In the genomic region with DNA sequence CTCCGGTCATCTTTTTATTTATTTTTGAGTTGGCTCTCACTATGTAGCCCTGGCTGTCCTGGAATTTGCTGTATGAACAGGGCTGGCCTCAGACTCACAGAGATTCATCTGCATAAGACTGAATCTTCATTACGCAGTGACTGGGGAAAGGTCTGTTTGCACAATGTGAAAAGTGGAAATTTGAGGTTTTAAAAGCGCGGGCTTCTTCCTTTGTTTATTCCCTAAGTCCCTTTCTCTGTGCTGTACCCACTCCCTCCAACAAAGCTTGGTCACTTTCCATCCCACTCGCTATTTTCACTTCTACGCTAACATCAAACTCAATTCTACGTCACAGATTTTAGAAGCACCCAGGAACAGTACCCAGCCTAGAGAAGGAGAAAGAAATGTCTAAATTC, we compare ENCODE assay signal across 8 mouse cellular contexts. TPM values are rescaled to one million over a fixed set of nuclear protein-coding genes. Genes with fewer than 3 reads are reported as not detected.
DNase-seq lines count a peak whose midpoint lies in the region; ATAC-seq lines count a peak whose summit lies in the region.

No protein-coding gene starts in this region.

- H3K9me3 ChIP-seq in kidney, embryonic 14.5 days (ENCODE audit: control insufficient read depth, low read length) = peaks cover 3% of the 10 kb centered on the region
- peaks cover 21% of the 10 kb centered on the region for H3K9me3 ChIP-seq in embryonic facial prominence, embryonic 10.5 days
- H3K9me3 ChIP-seq in hindbrain, embryonic 15.5 days = no peaks in the 10 kb centered on the region
- peaks cover 3% of the 10 kb centered on the region; the same call in 1 of the 2 replicates for H3K9me3 ChIP-seq in midbrain, embryonic 14.5 days (ENCODE audit: control insufficient read depth, low read length)

- H3K4me3 ChIP-seq in kidney, embryonic 14.5 days (ENCODE audit: low read length) = peak overlapping the region; percentile 38
- peak overlapping the region; percentile 63 for H3K4me3 ChIP-seq in embryonic facial prominence, embryonic 10.5 days
- peak overlapping the region; percentile 52 for H3K4me3 ChIP-seq in hindbrain, embryonic 15.5 days
- H3K4me3 ChIP-seq in midbrain, embryonic 14.5 days (replicated peaks; ENCODE audit: low read depth, low read length) = peak overlapping the region; percentile 50

- WGBS in kidney, embryonic 14.5 days = 43% methylated on average over 7 of the region's 7 CpGs
- WGBS in embryonic facial prominence, embryonic 10.5 days = 67% methylated on average over 7 of the region's 7 CpGs
- WGBS in hindbrain, embryonic 15.5 days = 43% methylated on average over 7 of the region's 7 CpGs
- 62% methylated on average over 7 of the region's 7 CpGs for WGBS in midbrain, embryonic 14.5 days

- peak overlapping the region; percentile 62 for H3K4me2 ChIP-seq in kidney, embryonic 14.5 days (replicated peaks; ENCODE audit: low read depth, low read length)
- peak overlapping the region; percentile 91 for H3K4me2 ChIP-seq in hindbrain, embryonic 15.5 days
- peak overlapping the region; percentile 81 for H3K4me2 ChIP-seq in midbrain, embryonic 14.5 days (ENCODE audit: low read length)

- H3K27me3 ChIP-seq in kidney, embryonic 14.5 days (ENCODE audit: control insufficient read depth, insufficient read depth, low read length) = no peaks in the 10 kb centered on the region
- no peaks in the 10 kb centered on the region for H3K27me3 ChIP-seq in embryonic facial prominence, embryonic 10.5 days (replicated peaks; ENCODE audit: low read depth, poor library complexity, severe bottlenecking)
- H3K27me3 ChIP-seq in hindbrain, embryonic 15.5 days = no peaks in the 10 kb centered on the region
- H3K27me3 ChIP-seq in midbrain, embryonic 14.5 days (ENCODE audit: control insufficient read depth, insufficient read depth, low read length) = no peaks in the 10 kb centered on the region

- H3K27ac ChIP-seq in kidney, embryonic 14.5 days (ENCODE audit: low read depth, low read length) = peak overlapping the region; percentile 83
- H3K27ac ChIP-seq in embryonic facial prominence, embryonic 10.5 days (replicated peaks) = peak overlapping the region; percentile 95
- H3K27ac ChIP-seq in hindbrain, embryonic 15.5 days (replicated peaks) = peak overlapping the region; percentile 92
- H3K27ac ChIP-seq in midbrain, embryonic 14.5 days (replicated peaks; ENCODE audit: low read depth, low read length) = peak overlapping the region; percentile 87

- H3K9ac ChIP-seq in kidney, embryonic 14.5 days (ENCODE audit: low read depth, low read length) = peak overlapping the region; percentile 54
- peak overlapping the region; percentile 55 for H3K9ac ChIP-seq in hindbrain, embryonic 15.5 days
- H3K9ac ChIP-seq in midbrain, embryonic 14.5 days (replicated peaks; ENCODE audit: low read length) = peak overlapping the region; percentile 69

- no peak for DNase-seq in kidney, postnatal 25 days
- no peak for DNase-seq in embryonic facial prominence, embryonic 10.5 days (ENCODE audit: low spot score)
- DNase-seq in midbrain, embryonic 14.5 days = no peak
- DNase-seq in cerebellum, adult 9-10 months = no peak
- no peak for DNase-seq in kidney, postnatal 10 days

- H3K4me1 ChIP-seq in kidney, embryonic 14.5 days (ENCODE audit: control insufficient read depth, insufficient read depth, low read length) = peaks cover 18% of the 10 kb centered on the region
- H3K4me1 ChIP-seq in embryonic facial prominence, embryonic 10.5 days = peaks cover 31% of the 10 kb centered on the region
- peaks cover 31% of the 10 kb centered on the region for H3K4me1 ChIP-seq in hindbrain, embryonic 15.5 days (replicated peaks)
- peaks cover 18% of the 10 kb centered on the region for H3K4me1 ChIP-seq in midbrain, embryonic 14.5 days (ENCODE audit: control insufficient read depth, insufficient read depth, low read length)

- no peaks in the 10 kb centered on the region for H3K36me3 ChIP-seq in kidney, embryonic 14.5 days (ENCODE audit: control insufficient read depth, insufficient read depth, low read length)
- peaks cover 16% of the 10 kb centered on the region for H3K36me3 ChIP-seq in embryonic facial prominence, embryonic 10.5 days (replicated peaks)
- H3K36me3 ChIP-seq in hindbrain, embryonic 15.5 days = no peaks in the 10 kb centered on the region
- no peaks in the 10 kb centered on the region for H3K36me3 ChIP-seq in midbrain, embryonic 14.5 days (ENCODE audit: control insufficient read depth, insufficient read depth, low read length)

- ATAC-seq in kidney, embryonic 14.5 days (ENCODE audit: low FRiP score, low TSS enrichment) = no peak; the same call in 1 of the 2 replicates
- no peak for ATAC-seq in hindbrain, embryonic 15.5 days (ENCODE audit: low FRiP score, low read depth)
- ATAC-seq in midbrain, embryonic 14.5 days (ENCODE audit: low FRiP score, low TSS enrichment) = peak; percentile 8; the same call in 1 of the 2 replicates
- no peak for ATAC-seq in CD4-positive, CD25-positive, alpha-beta regulatory T cell, adult 4 months

RNA-seq across cellular contexts. Expression of a gene that starts 0.6 kb away (rescaled TPM):
- 0.47 TPM in 1 of 2 replicates, not detected in the other for polyA plus RNA-seq in kidney, embryonic 14.5 days (2014; fragmentation: Nextera tagmentation; extraction: Ambion mirVana)
- polyA plus RNA-seq in embryonic facial prominence, embryonic 10.5 days (2016; fragmentation: Nextera tagmentation; extraction: Ambion mirVana) = 0.49 and 4.6 TPM in 2 replicates
- polyA plus RNA-seq in hindbrain, embryonic 15.5 days (2015; fragmentation: Nextera tagmentation; extraction: Ambion mirVana) = 2.1 and 4.3 TPM in 2 replicates
- not detected in 2 replicates for polyA plus RNA-seq in midbrain, embryonic 14.5 days (2014; fragmentation: Nextera tagmentation; extraction: Ambion mirVana)
- polyA plus RNA-seq in CD4-positive, CD25-positive, alpha-beta regulatory T cell, adult 4 months (2017; shearing (Covaris generic)) = 1 to 10 TPM; 1.3 to 1.4 TPM
